Mouse (Mus musculus) liver, embryonic 14.5 days (tissue): ENCODE results near the gene Pde4a.
A peak's percentile ranks its signal among the peaks of the same experiment; 100 is the strongest.

ENCODE experiments used
- CTCF ChIP-seq: IDR thresholded peaks from 2 replicates; pipeline ENCODE4 v1.5.1; 2016; ENCODE audit warnings: antibody characterized with exemption, low read depth, control low read depth
- EP300 ChIP-seq: IDR thresholded peaks from 2 replicates; pipeline ENCODE4 v1.6.1; 2016; ENCODE audit warnings: antibody characterized with exemption, low read depth

DNA sequence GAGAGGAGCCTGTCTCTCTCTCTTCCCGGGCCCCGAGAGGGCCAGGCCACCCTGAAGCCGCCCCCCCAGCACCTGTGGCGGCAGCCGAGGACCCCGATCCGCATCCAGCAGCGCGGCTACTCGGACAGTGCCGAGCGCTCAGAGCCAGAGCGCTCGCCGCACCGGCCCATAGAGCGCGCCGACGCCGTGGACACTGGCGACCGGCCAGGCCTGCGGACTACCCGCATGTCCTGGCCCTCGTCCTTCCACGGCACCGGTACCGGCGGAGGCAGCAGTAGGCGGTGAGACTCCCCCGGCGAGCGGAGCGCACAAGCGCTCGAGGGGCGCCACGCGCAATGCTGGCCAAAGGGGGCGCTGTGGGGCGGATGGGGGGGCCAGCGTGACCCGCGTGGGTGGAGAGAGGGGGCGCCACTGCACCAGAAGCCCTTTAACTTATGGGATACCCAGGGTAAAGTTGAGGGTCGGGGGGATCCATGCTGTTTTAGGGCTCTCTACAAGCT is 488 bp downstream of the Pde4a start:
- TF ChIP-seq EP300 = no peak
- peak; percentile 63 for TF ChIP-seq CTCF
